Mouse (Mus musculus) heart, embryonic 15.5 days (tissue): Measurements from ENCODE around the gene Gaa. TPM values are rescaled to one million over a fixed set of nuclear protein-coding genes. Genes with fewer than 3 reads are reported as not detected.
"Not testable (repeated sequence)": the region's sequence is repeated elsewhere in the genome, so short reads cannot be mapped to it uniquely, and the experiment has no call there.

Source experiments
- ATAC-seq: fragments of 200-750 bp; cut with Nextera tagmentation; replicated peaks from 2 replicates; pipeline ENCODE4 v1.8.0; 2017; ENCODE audit warnings: low read depth, moderate TSS enrichment; ENCODE audit not compliant: insufficient number of reproducible peaks, insufficient read depth, low FRiP score
- H3K27ac ChIP-seq: fragments of 300-500 bp; sonication (generic); 2 replicates; pipeline ENCODE4 v1.5.1; 2015; ENCODE audit warnings: mild to moderate bottlenecking, inconsistent platforms
- H3K27me3 ChIP-seq: fragments of 300-500 bp; sonication (generic); 2 replicates; pipeline ENCODE4 v1.6.1; 2015; ENCODE audit warnings: inconsistent platforms
- H3K36me3 ChIP-seq: fragments of 300-500 bp; sonication (generic); 2 replicates; pipeline ENCODE4 v1.6.1; 2015; ENCODE audit warnings: mild to moderate bottlenecking, inconsistent platforms
- H3K4me1 ChIP-seq: fragments of 300-500 bp; sonication (generic); replicated peaks from 2 replicates; pipeline ENCODE4 v1.6.1; 2015; ENCODE audit warnings: inconsistent platforms
- H3K4me2 ChIP-seq: fragments of 300-500 bp; sonication (generic); 2 replicates; pipeline ENCODE4 v1.6.1; 2015; ENCODE audit warnings: inconsistent platforms, mild to moderate bottlenecking, moderate library complexity
- H3K4me3 ChIP-seq: fragments of 300-500 bp; sonication (generic); 2 replicates; pipeline ENCODE4 v1.5.1; 2015; ENCODE audit warnings: mild to moderate bottlenecking, inconsistent platforms
- H3K9ac ChIP-seq: fragments of 300-500 bp; sonication (generic); 2 replicates; pipeline ENCODE4 v1.6.1; 2015; ENCODE audit warnings: mild to moderate bottlenecking, inconsistent platforms
- H3K9me3 ChIP-seq: fragments of 300-500 bp; sonication (generic); replicated peaks from 2 replicates; pipeline ENCODE4 v1.6.1; 2016; ENCODE audit warnings: inconsistent platforms
- WGBS: fragments of 180-500 bp; shearing (Covaris S2); methylation state at CpG from one replicate; pipeline ENCODE4 v1.1.7; 2015; ENCODE audit warnings: mixed read lengths; 5-methylcytosine and 5-hydroxymethylcytosine counted together
- polyA plus RNA-seq: library from polyadenylated mRNA; unstranded; fragments of >200 nt; fragmentation: Nextera tagmentation; extraction: Ambion mirVana; gene quantifications from 2 replicates; pipeline ENCODE4 v1.2.1, GENCODE M21; 2015

The Gaa gene
- polyA plus RNA-seq, 1 experiment from 2014 or later = 74.7 TPM

- Histone ChIP-seq H3K27ac (no peak overlapping the region), H3K36me3 (no peaks in the 10 kb centered on the region), H3K4me2 (no peak overlapping the region), H3K9ac (no peak overlapping the region), H3K27me3 (peaks cover 9% of the 10 kb centered on the region), H3K9me3 (no peaks in the 10 kb centered on the region), H3K4me1 (peaks cover 13% of the 10 kb centered on the region), H3K4me3 (no peak overlapping the region)
- WGBS = 89% methylated on average over 10 of the region's 10 CpGs
- ATAC-seq = no peak
These were observed 32.9 kb upstream of the Gaa start for GRCm38 (mm10) chr11:119234770-119235169.

GRCm38 (mm10) chr11:119235596-119235995, 32.1 kb upstream of the Gaa start:
- H3K4me2 ChIP-seq = no peak overlapping the region
- no peak overlapping the region for H3K27ac ChIP-seq
- ATAC-seq = no peak
- WGBS = 83% methylated on average over 4 of the region's 4 CpGs
- H3K4me1 ChIP-seq = peaks cover 13% of the 10 kb centered on the region
- H3K9me3 ChIP-seq = no peaks in the 10 kb centered on the region
- H3K36me3 ChIP-seq = no peaks in the 10 kb centered on the region
- no peak overlapping the region for H3K9ac ChIP-seq
- 0 out of 2 replicates have a peak, but pooled peaks cover 3% of the 10 kb centered on the region for H3K27me3 ChIP-seq
- no peak overlapping the region for H3K4me3 ChIP-seq

- ATAC-seq = no peak
- H3K4me2 ChIP-seq = no peak overlapping the region
- H3K4me3 ChIP-seq = no peak overlapping the region
- no peaks in the 10 kb centered on the region for H3K36me3 ChIP-seq
- no peak overlapping the region for H3K27ac ChIP-seq
- H3K9me3 ChIP-seq = no peaks in the 10 kb centered on the region
- no peak overlapping the region for H3K9ac ChIP-seq
- H3K4me1 ChIP-seq = peaks cover 13% of the 10 kb centered on the region
- 29% methylated on average over 8 of the region's 8 CpGs for WGBS
- 0 out of 2 replicates have a peak, but pooled peaks cover 2% of the 10 kb centered on the region for H3K27me3 ChIP-seq
These were observed 31.3 kb upstream of the Gaa start for GRCm38 (mm10) chr11:119236354-119236753.

- Histone ChIP-seq H3K36me3 (no peaks in the 10 kb centered on the region), H3K4me1 (peaks cover 13% of the 10 kb centered on the region), H3K9ac (no peak overlapping the region), H3K9me3 (no peaks in the 10 kb centered on the region), H3K27ac (no peak overlapping the region), H3K27me3 (no peaks in the 10 kb centered on the region), H3K4me3 (no peak overlapping the region), H3K4me2 (no peak overlapping the region)
- WGBS = 58% methylated on average over 3 of the region's 3 CpGs
- ATAC-seq = no peak
These were observed 30.7 kb upstream of the Gaa start for GRCm38 (mm10) chr11:119237007-119237406.

- peak; percentile 54; the same call in 1 of the 2 replicates for ATAC-seq
- no peaks in the 10 kb centered on the region for H3K9me3 ChIP-seq
- 23% methylated on average over 20 of the region's 20 CpGs for WGBS
These were observed 30.0 kb upstream of the Gaa start for GRCm38 (mm10) chr11:119237568-119238304.

GRCm38 (mm10) chr11:119238305-119238721, 29.4 kb upstream of the Gaa start:
- Histone ChIP-seq H3K27me3 (no peaks in the 10 kb centered on the region), H3K4me2 (peak overlapping the region; percentile 77), H3K9ac (peak overlapping the region; percentile 59; the same call in 1 of the 2 replicates), H3K4me1 (peaks cover 13% of the 10 kb centered on the region), H3K27ac (no peak overlapping the region; the same call in 1 of the 2 replicates), H3K9me3 (no peaks in the 10 kb centered on the region), H3K36me3 (no peaks in the 10 kb centered on the region), H3K4me3 (peak overlapping the region; percentile 42)
- ATAC-seq = peak; percentile 66
- WGBS = 4% methylated on average over 11 of the region's 11 CpGs

More at GRCm38 (mm10) chr11:119237568-119238304, 30.0 kb upstream of the Gaa start:
- peak overlapping the region; percentile 59 for H3K9ac ChIP-seq
- no peaks in the 10 kb centered on the region for H3K27me3 ChIP-seq
- peak overlapping the region; percentile 42 for H3K4me3 ChIP-seq
- no peaks in the 10 kb centered on the region for H3K36me3 ChIP-seq
- H3K27ac ChIP-seq = no peak overlapping the region
- peak overlapping the region; percentile 77 for H3K4me2 ChIP-seq
- peaks cover 13% of the 10 kb centered on the region for H3K4me1 ChIP-seq

- Histone ChIP-seq H3K4me2 (no peak overlapping the region), H3K4me1 (peaks cover 13% of the 10 kb centered on the region), H3K27ac (no peak overlapping the region), H3K27me3 (no peaks in the 10 kb centered on the region), H3K9me3 (no peaks in the 10 kb centered on the region), H3K9ac (no peak overlapping the region), H3K36me3 (no peaks in the 10 kb centered on the region), H3K4me3 (no peak overlapping the region)
- no peak for ATAC-seq
- 96% methylated on average over 12 of the region's 12 CpGs for WGBS
These were observed 28.2 kb upstream of the Gaa start for GRCm38 (mm10) chr11:119239480-119239879.

GRCm38 (mm10) chr11:119245543-119245942, 22.1 kb upstream of the Gaa start:
- not testable (repeated sequence) for H3K9me3 ChIP-seq, H3K4me1 ChIP-seq, H3K9ac ChIP-seq, H3K27me3 ChIP-seq, H3K4me2 ChIP-seq, ATAC-seq, H3K4me3 ChIP-seq, H3K36me3 ChIP-seq, H3K27ac ChIP-seq
- WGBS = 90% methylated on average over 6 of the region's 6 CpGs

GRCm38 (mm10) chr11:119249011-119249410, 18.7 kb upstream of the Gaa start:
- Histone ChIP-seq H3K27ac (no peak overlapping the region), H3K27me3 (peaks cover 13% of the 10 kb centered on the region), H3K9me3 (no peaks in the 10 kb centered on the region), H3K9ac (no peak overlapping the region), H3K4me2 (no peak overlapping the region), H3K4me3 (no peak overlapping the region), H3K36me3 (no peaks in the 10 kb centered on the region), H3K4me1 (peaks cover 25% of the 10 kb centered on the region)
- WGBS = 28% methylated on average over 6 of the region's 6 CpGs
- peak; percentile 53 for ATAC-seq

- ATAC-seq = no peak
- Histone ChIP-seq H3K4me3 (no peak overlapping the region), H3K9me3 (no peaks in the 10 kb centered on the region), H3K4me2 (no peak overlapping the region; the same call in 1 of the 2 replicates), H3K4me1 (peaks cover 25% of the 10 kb centered on the region), H3K27ac (no peak overlapping the region), H3K9ac (no peak overlapping the region), H3K36me3 (no peaks in the 10 kb centered on the region), H3K27me3 (peaks cover 13% of the 10 kb centered on the region)
- 36% methylated on average over 17 of the region's 17 CpGs for WGBS
These were observed 16.7 kb upstream of the Gaa start for GRCm38 (mm10) chr11:119250998-119251397.

- Histone ChIP-seq H3K27me3 (peaks cover 13% of the 10 kb centered on the region), H3K9ac (0 out of 2 replicates have a peak overlapping the region, but pooled peaks have one; percentile 4), H3K9me3 (no peaks in the 10 kb centered on the region), H3K4me2 (peak overlapping the region; percentile 61), H3K4me3 (peak overlapping the region; percentile 24), H3K36me3 (no peaks in the 10 kb centered on the region), H3K27ac (no peak overlapping the region), H3K4me1 (peaks cover 25% of the 10 kb centered on the region)
- WGBS = 5% methylated on average over 22 of the region's 22 CpGs
- peak; percentile 65; the same call in 1 of the 2 replicates for ATAC-seq
These were observed 14.7 kb upstream of the Gaa start for GRCm38 (mm10) chr11:119252854-119253541.
